Mouse (Mus musculus): ENCODE results near the gene Gtf2f2. TPM values are rescaled to one million over a fixed set of nuclear protein-coding genes. Genes with fewer than 3 reads are reported as not detected.
A peak's percentile ranks its signal among the peaks of the same experiment; 100 is the strongest.

Gene Gtf2f2
- total RNA-seq (2021), result 10 to 100 TPM; 10.8 to 13.5 TPM
- long read RNA-seq, experiment 1, transcript Gtf2f2-201 (8 exons, 1,467 nt), result major isoform, 9 of 25 reads
- long read RNA-seq, experiment 1, partial matches to known transcripts, result 0 of 25 reads
- long read RNA-seq, experiment 1, other reads (novel, unspliced or antisense), result 16 of 25 reads
- long read RNA-seq, experiment 2, transcript Gtf2f2-201 (8 exons, 1,467 nt), result major isoform, 22 of 35 reads
- long read RNA-seq, experiment 2, partial matches to known transcripts, result 0 of 35 reads
- long read RNA-seq, experiment 2, other reads (novel, unspliced or antisense), result 13 of 35 reads

DNA sequence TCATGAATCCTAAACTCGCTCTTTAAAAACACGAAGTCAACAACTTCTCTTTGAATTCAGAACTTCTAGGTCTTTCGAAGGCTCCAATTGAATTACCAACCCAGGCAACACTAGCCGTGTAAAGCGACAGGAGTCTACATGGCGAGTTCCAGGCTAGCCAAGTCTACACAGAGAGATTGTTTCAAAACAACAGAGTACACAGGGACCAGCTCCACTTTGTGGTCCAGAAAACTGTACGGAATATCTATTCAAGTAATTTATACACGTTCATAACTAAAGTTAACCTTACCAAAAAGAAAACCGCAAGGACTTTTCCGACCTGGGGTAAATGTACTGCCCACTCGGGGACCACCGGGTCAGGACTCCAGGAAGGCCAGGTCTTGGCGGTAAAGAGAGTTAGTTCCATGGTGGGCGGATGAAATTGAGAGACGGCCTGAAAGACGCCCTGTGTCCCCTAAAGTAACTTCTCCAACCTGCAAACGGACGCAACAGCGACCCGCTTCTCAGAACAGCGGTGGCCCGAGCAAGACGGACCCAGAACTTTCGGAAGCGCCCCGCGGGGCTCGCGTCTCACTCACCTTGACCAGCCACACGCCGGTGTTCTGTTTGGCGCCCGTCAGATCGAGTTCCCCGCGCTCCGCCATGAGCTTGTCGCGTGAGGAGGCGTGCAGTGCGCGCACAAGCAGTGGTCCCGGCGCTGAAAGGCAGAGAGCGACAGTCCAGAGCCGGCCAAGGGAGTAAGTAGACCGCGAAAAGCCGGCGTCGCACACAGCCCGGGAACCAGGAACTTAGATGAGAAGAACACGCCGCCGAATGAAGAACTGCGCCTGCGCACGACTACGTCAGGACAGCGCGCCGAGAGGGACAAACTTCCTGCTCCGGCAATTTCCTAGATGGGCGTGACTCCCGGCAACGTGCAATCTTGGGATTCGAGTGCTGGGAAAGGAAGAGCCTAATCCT, at the start of gene Gtf2f2:
Gene Gtf2f2, minus strand, starts transcription at position 764 of the 960 bp plus-strand sequence.
- intact Hi-C loops (cut with DNase I), result loop anchor here (5.0 kb wide), 1 partner anchor 133 kb away; no protein-coding TSS in a partner anchor
- DNase-seq, result peak; percentile 94 to 95

DNA sequence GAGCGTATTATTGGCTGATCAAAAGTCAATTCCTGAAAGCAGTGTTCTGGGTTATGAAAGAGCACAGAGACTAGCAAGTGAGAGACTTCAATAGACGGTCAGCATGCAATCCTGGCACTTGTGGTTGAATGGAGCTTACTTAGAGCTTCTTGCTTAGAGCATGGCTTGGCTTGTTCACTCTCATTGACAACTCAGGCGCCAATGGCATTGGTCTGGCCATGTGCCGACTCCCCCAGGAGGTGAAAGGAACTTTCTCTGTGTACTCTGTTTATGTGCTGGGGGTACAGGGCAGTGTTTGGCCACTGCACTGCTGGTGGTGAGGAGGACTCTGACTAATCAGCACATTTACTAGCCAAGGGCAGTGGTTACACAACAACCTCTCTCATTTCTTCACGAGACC, 48.8 kb upstream of the Gtf2f2 start:
- DNase-seq, result no peak

DNA sequence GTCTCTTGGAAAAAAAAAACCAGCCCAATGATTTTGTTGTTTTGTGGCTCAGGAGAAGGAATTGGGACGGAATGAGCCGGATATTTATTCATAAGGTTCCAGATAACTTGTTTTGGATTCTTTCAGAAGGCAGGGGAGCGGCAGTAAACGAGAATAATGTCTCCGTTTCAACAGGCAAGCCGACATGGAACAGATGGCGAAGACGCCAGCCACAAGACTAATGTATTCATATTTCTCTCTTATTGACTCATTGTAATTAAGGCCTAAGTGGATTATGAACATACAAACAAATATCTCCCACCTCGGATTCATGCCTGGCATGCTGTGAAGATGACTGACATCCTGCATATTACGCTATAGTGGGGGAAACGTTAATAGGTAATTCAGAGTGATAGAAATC, 43.1 kb upstream of the Gtf2f2 start:
- intact Hi-C loops (cut with DNase I), result no loop called here
- DNase-seq, result no peak

More for the DNA sequence above, 48.8 kb upstream of the Gtf2f2 start:
- intact Hi-C loops (cut with DNase I), result no loop called here

DNA sequence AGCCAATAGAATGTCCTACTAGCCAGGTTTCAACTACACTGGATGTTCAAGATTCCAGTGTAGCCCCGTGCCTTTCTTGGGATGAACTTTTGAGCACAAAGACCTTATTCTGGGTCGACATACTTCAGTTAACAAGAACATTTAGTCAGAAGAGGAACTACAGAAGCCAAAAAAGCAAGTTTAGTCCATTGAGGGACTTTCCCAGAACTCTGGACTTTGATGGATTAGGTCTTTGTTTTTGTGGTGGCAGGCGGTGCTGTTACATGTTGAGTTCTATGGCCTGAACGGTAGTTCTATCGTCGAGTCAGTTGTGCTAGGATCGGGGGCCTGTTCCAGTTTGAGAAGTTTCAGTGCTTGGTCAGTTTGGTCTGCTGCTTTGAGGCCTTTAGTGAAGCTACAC, 41.3 kb upstream of the Gtf2f2 start:
- DNase-seq, result no peak
- intact Hi-C loops (cut with DNase I), result no loop called here

DNA sequence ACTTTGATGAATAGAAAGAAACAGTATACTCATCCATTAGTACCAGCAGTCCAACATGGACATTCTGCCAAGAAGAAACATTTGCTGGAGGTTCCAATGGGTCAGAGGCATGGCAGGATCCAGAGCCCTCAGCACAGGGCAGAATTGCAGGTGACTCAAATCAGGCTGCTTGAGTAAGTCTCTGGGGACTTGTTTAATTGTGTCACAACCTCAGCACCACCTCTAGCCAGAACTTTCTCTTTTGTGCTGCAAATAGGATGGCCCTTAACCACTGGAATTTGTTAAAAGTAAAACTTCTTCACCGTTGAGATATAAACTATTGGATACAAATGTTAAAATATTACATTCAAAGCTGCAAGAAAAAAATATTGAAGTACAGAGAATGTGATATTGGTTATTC, 35.1 kb upstream of the Gtf2f2 start:
- intact Hi-C loops (cut with DNase I), result no loop called here
- DNase-seq, result no peak

DNA sequence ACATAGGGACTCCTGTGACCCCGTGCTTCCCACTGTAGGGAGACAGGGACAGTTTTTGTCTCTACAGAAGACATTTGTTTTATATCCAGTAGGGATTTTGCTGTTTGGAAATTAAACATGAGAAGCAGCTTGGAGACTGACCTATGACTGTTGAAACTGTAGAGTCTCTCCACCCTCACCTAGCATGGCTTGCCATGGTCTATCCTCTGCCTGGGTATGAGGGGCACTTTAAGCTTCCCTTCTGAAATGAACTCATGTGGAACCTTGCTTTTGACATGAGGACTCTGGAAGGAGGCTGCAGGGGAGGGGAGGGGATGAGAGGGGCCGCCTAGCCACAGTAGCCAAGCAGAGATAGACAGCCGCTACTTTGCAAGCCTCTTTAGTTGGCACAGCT, 33.5 kb upstream of the Gtf2f2 start:
- no peak for DNase-seq
- intact Hi-C loops (cut with DNase I), result no loop called here

DNA sequence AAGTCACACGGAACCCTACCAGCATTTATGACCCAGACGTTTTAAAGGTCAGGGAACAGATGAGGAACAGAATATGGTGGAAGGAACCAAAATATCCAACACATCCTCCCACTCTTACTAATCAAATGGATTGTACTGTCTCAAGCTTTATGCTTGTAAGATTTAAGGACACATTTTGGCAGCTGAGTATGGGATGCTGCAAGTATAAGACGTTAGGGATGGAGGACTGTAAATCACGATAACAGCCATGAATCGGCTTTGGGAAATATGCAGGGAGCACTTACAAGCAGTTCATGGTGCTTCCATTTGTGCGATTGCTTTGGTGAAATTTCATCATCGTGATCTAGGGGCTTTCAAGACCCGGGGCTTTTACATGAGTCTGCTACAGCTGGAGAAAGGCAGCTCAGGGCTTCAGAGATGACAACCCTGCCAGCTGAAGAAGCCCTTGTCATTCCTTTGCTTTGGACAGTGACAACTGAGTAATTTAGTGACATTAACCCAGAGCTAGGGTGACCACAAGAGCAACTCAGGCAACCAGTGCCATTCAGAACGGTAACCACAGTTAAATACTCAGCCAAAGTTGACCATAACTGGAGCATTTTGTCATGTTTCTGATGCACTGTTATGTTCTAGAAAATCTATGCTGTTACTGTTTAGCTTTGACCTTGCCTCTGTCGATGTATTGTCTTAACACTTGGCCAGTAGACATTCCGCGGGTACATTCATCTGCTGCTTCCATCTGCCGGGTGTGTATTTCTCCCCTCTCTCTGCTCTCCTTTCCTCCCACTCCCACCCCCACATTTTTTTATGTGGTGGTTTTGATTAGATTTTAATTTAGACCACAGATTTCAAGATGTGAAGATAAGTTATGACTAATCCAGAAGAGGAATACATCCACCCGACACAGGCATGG, 32.8 kb upstream of the Gtf2f2 start:
- intact Hi-C loops (cut with DNase I), result no loop called here
- no peak for DNase-seq

DNA sequence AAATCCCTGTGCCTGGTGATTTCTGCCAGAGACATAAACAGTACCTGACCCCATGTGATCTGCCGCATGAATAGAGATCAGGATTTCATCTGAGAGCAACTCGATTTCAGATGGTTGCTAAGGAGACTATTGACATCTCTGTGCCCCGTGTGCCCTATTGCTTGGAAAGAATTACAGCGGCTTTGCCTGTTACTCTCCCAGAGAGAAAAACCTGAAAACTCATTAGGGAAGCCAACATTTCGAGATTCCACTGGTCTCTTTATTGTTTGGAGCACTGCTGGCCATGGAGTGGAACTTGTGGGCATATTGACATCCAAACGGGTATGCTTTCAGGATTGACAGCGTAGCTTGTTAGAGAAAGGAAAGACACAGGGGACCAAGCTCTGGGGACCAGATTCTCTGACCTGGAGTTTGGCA, 22.6 kb upstream of the Gtf2f2 start:
- no peak for DNase-seq
- intact Hi-C loops (cut with DNase I), result no loop called here

DNA sequence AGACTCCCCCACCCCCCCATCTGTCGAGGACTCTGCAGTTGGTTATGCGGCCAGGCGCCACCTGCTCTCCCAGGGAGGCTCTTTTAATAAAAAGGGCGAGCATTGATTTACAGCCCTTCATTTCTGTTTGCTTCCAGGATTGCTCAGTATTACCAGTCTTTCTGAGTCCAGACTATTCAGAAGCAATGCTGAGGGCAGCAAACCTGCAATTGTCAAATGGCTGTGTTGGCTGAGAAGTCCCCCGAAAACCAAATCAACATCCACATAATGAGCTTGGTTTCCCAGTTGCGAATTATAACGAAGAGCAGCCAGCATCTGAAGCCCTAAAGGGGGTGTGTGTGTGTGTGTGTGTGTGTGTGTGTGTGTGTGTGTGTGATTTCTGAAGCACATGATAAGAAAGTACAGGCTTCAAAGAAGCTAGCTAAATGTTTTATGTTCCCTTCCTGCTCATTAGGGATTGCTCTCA, 22.0 kb upstream of the Gtf2f2 start:
- no peak for DNase-seq
- intact Hi-C loops (cut with DNase I), result no loop called here

DNA sequence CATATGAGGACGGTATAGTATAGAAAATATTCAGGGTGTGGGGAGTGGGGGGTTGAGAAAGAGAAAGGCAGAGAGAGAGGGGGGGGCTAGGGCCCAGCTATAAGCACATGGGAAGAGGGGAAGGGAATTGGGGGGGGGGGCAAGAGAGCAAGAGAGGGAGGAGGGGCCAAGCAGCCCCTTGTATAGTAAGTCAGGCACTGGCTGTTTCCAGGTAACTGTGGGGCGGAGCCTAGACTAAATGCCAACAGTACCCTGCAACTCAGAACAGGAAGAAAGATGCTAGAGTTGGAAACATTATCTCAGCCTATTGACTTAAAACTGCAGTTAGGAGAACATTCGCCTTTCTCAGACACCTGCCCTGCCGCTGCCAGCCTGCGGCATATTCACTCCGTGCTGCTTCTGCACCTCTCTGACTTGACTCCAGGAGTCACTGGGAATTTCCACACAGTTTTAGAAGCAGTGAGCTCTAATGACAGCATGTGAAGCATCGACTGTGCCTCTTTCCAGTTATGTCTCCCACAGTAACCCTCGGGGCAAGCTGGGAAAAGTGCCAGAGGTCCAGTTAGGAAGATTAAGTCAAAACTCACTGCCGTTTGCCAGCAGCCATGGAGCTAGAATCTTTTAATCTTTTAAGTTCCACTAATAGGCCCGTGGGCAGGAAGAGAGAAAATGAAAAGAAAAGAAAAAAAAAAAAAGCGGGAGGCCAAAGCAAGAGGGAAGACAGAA, 20.6 kb upstream of the Gtf2f2 start:
- intact Hi-C loops (cut with DNase I), result no loop called here
- DNase-seq, result peak; percentile 16 to 31

DNA sequence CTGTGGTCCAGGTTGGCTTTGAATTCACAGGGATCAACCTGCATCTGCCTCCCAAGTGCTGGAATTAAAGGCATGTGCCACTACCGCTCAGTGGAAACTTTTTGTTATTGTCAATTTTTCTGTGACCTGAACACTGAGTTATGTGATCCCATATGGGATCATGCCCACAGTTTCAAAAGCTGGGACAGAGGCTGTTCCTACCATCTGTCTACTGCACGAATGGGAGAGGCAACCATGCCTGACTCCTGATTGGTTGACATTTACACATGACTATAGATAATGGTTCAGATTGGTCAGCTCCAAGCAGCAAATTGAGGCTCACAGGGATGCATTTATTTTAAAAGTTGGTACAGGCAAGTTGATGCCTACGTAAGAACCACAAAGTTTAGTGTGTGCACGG, 14.0 kb upstream of the Gtf2f2 start:
- intact Hi-C loops (cut with DNase I), result no loop called here
- no peak for DNase-seq

DNA sequence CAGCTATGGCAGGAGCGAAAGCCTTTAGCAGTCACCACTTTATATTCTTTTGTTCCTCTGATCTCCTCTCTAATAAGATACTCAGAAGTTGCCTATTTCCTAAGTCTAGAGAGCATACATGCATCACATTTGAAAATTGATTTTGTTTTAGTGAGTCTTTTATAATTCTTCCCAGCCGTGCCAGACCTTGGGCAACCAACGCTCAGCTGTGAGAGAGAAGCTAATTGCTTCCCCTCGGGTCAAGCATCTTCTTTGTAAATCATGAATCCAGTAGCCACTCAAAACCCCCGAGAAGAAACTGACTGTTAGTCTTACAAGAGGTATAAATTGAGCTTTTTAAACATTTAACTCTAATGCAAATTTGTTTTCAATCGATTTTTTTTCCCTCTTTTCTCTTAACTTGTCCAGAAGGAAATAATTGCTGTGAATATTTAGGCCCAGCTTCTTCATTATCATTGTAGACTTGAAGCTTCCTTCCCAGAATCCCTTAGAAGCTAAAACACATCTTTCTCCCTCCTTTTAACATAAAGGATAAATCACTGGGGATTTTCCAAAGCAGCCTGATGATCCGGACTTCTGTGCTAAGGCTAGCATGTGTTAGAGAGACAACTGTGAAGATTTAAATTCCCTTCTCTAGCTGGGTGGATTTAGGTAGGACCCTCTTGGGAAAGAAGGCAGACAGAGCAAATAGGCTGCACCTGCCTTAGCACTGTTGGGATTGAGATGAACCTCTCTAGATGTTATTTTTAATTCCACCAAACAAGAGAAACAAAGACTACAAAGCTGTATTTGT, 10.5 kb upstream of the Gtf2f2 start:
- DNase-seq, result no peak
- intact Hi-C loops (cut with DNase I), result no loop called here

DNA sequence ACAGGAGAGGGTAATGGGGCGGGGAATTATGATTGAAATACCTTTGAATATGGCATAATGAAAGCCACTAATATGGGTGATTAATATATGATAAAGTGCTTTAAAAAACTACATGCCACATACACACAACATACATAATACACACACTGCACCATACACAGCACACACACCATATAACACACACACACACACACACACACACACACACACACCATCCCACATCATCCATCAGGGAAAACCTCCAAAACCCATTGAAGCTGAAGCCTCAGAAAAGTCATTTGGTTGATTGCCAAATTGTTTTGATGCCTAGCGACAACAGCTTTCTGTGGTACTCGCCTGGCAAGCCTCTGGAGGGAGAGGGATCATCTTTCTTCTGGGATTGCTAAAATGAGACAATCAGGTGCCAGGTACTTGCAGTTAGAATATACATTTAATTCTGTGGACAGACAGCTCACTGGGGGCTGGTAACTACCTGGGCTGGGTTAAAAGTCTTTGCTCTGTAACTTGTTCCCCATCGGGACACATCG, 9.7 kb upstream of the Gtf2f2 start:
- no peak for DNase-seq
- intact Hi-C loops (cut with DNase I), result no loop called here

DNA sequence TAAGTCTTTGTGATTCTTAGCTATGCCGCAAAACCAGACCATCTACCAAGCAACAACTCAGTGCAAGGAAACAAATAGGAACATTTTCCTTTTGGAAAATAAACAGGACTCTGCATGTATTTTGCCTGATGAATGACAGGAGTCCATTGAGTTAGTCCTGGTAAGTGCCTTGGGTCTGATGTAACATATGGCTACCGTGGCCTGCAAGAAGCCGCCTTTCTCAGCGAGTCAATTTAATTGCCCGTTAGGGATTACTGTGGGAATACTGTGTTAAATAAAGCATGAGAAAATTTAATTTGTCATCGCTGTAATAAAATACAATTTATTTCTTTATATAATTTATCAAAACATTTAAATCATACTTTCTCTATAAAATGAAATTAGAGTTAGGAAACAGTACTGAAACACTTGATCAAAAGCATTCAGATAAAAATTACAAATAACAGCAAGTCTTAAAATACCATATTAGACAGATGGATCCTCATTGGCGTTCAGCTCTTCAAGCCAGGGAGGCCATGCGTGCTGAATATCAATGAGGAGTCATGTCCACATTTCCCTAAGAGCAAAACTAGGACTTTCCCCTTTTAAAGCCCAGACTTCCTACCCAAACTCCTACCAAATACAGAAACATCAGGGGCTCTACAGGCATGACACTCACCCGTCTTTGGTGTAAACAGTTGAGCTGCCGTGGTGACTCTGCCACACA, 7.3 kb upstream of the Gtf2f2 start:
- no peak for DNase-seq
- intact Hi-C loops (cut with DNase I), result no loop called here

DNA sequence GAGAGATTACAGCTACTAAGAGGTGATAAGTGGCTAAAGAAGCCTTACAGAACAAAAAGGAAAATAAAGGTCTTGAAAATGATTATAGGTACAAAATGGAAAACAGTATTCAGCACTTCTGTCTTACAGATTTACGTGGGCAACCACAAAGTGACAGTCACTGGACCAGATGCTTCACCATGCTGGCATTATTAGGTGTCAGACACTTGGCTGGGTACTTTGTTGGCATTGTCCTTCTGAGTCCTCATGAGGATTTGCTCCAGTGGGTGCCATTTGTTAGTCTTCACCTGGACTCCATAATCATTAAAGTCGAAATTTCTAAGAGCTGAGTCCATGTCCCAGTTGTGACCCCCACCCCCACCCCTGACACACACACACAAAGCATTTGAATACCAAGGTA, 3.7 kb upstream of the Gtf2f2 start:
- DNase-seq, result no peak
- intact Hi-C loops (cut with DNase I), result loop anchor here (5.0 kb wide), 1 partner anchor 137 kb away; no protein-coding TSS in a partner anchor

DNA sequence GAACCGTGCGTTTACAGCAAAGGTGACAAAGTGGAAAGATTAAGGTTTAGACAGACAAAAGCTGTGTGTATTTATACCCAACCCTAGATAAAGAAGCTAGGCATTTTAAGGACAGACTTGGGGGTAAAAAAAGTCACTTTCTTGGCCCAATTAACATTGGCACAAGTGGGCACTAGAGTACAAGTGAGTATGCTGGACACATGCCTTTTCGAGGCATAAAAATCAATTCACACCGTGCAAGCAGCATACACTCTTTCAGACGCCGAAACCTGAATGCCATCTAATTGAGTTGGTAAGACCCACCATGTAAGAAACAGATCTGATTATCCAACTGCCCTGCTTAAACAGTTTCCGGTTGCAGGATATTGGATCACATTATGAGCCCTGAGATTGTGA, 395 bp upstream of the Gtf2f2 start:
- intact Hi-C loops (cut with DNase I), result loop anchor here (5.0 kb wide), 1 partner anchor 134 kb away; no protein-coding TSS in a partner anchor

DNA sequence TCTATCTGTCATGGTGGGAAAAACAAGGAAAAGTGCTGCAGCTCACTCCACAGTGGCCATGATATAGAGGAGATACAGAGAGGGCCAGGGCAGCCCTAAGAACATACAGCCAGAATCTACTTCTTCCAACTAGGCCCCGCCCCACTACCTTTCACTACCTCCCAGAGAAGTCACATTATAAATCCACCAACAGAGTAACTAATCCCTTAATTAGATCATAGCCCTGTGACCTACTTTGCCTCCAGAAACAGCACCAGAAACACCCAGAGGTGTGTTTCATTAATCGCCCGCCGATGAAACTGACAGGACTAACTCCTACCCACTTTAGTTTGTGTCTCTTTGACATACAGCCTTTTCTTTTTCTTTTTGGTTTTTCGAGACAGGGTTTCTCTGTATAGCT, 1.5 kb downstream of the Gtf2f2 start:
- no peak for DNase-seq
- intact Hi-C loops (cut with DNase I), result no loop called here

More for the DNA sequence above, 395 bp upstream of the Gtf2f2 start:
- DNase-seq, result no peak

DNA sequence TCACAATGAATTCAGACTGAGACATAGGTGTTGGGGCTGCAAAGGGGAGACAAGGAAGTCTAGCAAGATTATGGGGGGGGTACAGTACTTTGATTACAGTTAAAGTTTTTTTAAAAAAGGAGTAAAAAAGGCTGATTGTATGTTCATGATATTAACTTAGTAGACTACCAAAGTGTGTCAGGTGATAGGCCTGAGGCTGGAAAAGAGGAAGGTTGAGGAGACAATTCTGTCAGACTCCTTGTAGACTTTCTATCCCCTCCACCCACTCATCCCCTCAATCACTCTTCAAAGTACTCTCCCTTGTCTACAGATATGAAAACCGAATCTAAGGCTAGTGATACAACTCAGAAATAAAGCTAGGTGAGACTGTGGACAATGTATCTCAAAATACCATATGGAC, 2.5 kb downstream of the Gtf2f2 start:
- intact Hi-C loops (cut with DNase I), result no loop called here
- DNase-seq, result no peak
